Mouse (Mus musculus) spleen, adult 2 months (tissue): ENCODE results near the gene Dpm2.

Experiments used
- CTCF ChIP-seq: fragments of 200-500 bp; IDR thresholded peaks from 2 replicates; pipeline ENCODE4 v1.5.1; 2011; ENCODE audit warnings: mild to moderate bottlenecking, inconsistent platforms; ENCODE audit not compliant: insufficient read depth, insufficient read length, insufficient replicate concordance; ENCODE audit errors: extremely low read depth
- POLR2A ChIP-seq: fragments of 200-500 bp; IDR thresholded peaks from 2 replicates; pipeline ENCODE4 v1.6.1; 2011; ENCODE audit warnings: low read depth, low read length, inconsistent platforms

- no peak for TF ChIP-seq CTCF
- TF ChIP-seq POLR2A: no peak
Measured at GRCm38 (mm10) chr2:32591249-32591648, 20.6 kb downstream of the Dpm2 start.
